Mouse (Mus musculus) erythroblast, adult 5-6 weeks (primary cell): ENCODE data around the gene Alpl. TPM values are rescaled to one million over a fixed set of nuclear protein-coding genes. Genes with fewer than 3 reads are reported as not detected.

Experiments
- ATAC-seq: replicated peaks from 2 replicates; pipeline ENCODE4 v1.8.0; 2016; ENCODE audit warnings: moderate number of reproducible peaks, mild to moderate bottlenecking, moderate TSS enrichment, inconsistent platforms; ENCODE audit not compliant: poor library complexity, low FRiP score, severe bottlenecking
- total RNA-seq, 2 experiments: library from RNA; stranded (forward) in 1 of 2; stranded (reverse) in 1 of 2; fragments of 150-400 nt in 1 of 2; fragments of 200-764, 138-1000 nt in 1 of 2; gene quantifications; 2 replicates each; pipeline versions ENCODE4 v1.2.3 to v1.2.4; 2015 to 2017; ENCODE audit warnings: low replicate concordance in 2 of 2

Gene Alpl
- total RNA-seq (2015; ENCODE audit: low replicate concordance) (not detected in 2 replicates), total RNA-seq (2017; ENCODE audit: low replicate concordance) (0.42 and 0.85 TPM in 2 replicates)

GRCm38 (mm10) chr4:137795611-137796557, at the start of gene Alpl:
Gene Alpl (minus strand): TSS chr4:137796384.
- no peak for ATAC-seq

DNA sequence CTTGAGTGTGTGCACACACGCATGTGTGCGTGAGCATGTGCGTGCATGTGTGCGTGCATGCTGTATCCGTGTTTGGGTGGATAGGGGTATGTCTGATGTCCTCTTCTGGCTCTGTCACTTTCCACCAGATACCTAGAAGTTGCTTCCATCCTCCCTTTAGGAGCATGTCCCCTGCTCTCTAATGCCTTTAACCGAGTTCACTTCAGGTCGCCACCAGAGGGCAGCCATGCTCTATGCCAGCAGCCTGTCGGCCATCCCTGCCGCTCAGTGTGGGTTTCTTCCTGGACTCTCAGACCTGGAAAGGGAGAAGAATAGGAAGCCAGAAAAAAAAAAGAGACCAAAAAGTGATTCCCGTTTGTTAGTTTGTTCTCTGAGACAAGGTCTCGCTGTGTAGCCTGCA, 48.5 kb upstream of the Alpl start:
- no peak for ATAC-seq

GRCm38 (mm10) chr4:137839452-137839851, 43.3 kb upstream of the Alpl start:
- no peak for ATAC-seq

DNA sequence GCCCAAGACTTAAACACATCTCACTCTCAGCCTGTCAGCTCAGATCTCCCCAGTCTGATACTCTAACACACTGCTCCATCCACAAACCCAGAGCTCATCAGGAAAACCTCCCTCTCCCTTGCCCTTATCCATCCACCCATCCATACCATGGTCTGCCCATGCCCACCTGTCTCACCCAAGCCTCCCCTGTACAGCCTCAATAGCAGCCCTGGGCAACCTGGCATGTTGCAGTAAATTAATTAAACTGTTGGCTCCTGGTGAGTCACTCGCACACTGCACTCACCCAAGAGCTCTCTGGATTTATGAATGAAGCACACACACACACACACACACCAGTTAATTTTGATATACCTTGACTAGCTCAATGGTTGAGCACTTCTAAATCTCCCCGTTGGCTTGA, 42.6 kb upstream of the Alpl start:
- ATAC-seq = no peak

DNA sequence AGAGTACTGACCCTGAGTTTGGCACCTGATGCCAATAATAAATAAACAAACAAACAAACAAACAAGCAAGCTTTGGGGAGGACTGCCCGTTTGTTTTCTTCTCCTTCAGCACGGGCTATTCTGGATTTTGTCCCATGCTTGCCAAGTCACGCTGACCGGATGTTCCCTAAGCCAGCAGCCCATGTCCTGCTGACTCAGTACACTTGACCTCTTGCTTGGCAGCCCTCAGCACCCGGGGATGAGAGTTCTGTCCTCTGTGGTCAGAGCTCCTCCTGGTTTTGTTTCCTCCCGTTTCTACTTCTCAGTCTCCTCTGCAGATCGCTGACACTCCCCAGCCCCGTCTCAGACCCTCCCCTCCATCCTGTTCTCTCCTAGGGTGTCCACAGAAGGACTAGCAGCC, 41.6 kb upstream of the Alpl start:
- ATAC-seq = no peak

DNA sequence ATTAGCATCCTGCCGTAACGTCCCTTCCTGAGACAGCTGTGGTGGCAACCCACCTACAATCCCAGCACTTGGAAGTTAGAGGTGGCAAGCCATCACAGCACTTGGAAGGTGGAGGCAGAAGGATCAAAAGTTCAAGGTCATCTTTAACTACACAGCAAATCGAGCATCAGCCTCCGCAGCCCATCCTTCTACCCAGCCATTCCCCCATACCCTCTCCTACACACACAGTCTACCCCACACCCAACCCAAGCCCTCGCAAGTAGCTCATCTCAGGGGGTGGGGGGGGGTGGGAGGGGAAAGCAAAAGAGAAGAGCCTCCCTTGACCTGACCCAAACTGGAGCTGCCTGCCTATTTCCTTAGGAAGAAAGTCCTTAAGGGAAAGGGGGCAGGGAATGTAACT, 40.6 kb upstream of the Alpl start:
- no peak for ATAC-seq

DNA sequence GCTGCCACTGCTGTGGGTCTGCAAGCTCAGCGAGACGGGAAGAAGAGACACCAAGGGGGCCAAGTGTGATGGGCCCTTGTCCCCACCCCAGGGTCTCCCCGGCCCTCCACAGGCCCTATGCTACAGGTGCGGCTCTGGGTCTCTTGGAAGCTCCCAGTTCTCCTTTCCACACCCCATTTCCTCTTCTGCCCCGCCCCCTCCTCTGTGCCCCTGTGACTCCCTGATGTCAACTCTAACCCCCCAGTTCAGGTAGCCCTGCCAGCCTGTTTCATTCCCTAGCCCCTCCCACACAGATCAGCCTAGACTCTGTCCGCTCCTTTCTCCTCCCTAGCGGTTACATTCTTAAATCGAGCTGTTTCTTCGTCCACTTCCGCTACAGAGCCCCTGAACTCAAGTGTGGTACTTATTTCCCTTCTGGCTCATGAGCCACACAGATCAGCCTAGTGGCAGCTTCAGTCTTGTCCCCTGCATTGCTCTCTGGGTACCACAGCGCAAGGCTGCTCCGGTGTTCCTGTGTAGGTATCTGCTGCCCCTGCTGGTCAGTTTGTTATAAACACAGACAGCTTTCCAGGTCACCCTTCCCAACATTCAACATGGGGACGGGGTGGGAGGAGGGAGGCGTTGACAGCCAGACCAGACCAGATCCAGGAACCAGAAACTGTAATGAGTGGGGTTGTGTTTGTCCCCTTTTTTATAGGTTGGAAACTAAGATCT, 39.6 kb upstream of the Alpl start:
- ATAC-seq = peak; percentile 57; the same call in 1 of the 2 replicates

DNA sequence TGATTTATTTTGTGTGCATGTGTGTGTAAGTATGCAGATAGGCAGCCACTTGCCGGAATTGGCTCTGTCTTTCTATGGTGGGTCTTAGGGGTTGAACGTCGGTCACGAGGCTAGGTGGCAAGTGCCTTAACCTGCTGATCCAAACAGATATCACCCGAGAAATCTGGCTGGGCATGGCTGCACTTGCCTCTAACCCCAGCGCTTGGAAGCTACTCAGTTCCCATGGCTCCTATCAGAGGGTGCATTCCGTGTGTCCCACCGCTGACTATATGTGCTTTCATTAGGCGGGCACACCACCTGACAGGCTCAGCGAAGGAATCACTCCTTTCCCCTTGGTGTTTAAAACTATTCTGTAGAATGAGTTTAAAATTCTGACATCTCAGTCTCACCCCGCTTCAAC, 35.4 kb upstream of the Alpl start:
- ATAC-seq = no peak

GRCm38 (mm10) chr4:137830380-137830779, 34.2 kb upstream of the Alpl start:
- ATAC-seq = no peak

DNA sequence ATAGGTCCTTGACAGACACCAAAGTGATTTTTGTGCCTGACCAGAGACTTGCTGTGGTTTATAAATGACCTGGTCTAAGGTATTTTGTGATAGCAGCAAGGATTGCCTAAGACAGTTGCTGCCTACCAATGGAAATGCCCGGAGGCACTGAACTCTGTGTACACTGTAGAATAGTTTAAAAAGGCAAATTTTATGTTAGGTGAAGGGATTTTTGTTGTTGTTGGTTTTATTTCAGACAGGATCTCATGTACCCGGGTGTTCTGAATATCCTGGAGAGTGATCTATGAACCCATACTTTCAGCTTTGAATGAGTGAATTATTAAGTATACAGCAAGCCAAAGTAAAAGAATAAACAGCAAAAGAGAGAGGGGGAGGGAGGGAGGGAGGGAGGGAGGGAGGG, 28.7 kb upstream of the Alpl start:
- no peak for ATAC-seq

DNA sequence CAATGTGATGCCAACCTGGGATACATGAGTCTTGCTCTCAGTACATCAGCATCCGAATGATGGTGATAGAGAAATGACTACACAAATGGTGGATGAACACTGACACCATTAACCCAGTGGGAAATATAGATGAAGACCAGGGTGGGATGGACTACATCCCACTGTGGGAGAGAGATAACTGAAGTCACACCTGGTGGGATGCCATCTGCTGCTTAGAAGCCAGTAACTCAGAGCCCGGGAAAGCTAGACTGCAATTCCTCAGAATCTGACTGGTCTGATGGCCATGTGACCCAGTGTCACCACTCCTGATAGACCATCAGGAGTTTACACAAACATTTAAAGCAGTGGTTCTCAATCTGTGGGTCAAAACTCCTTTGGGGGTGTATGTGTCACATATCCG, 27.4 kb upstream of the Alpl start:
- no peak for ATAC-seq

- ATAC-seq = no peak
Observed at GRCm38 (mm10) chr4:137822537-137822936, 26.4 kb upstream of the Alpl start.

GRCm38 (mm10) chr4:137820721-137821120, 24.5 kb upstream of the Alpl start:
- ATAC-seq = no peak; the same call in 1 of the 2 replicates

GRCm38 (mm10) chr4:137819487-137819886, 23.3 kb upstream of the Alpl start:
- no peak for ATAC-seq

DNA sequence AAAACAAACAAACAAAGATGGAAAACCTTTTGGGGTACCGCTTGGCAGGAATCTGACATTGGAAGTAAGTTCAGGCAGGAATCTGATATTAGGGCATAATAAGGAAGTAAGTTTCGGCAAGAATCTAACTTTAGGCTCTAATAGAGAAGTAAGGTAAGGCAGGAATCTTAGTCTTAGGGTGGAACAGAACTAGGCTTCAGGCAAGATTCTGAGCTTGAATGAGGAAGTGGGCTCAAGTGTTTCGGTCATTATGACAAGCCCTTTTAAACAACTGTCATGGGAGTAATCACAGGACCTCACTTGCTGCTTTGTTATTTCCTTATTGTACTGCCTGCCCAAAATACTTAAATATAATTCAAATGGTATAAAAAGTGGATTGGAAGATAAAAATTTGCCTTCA, 22.2 kb upstream of the Alpl start:
- ATAC-seq = no peak

DNA sequence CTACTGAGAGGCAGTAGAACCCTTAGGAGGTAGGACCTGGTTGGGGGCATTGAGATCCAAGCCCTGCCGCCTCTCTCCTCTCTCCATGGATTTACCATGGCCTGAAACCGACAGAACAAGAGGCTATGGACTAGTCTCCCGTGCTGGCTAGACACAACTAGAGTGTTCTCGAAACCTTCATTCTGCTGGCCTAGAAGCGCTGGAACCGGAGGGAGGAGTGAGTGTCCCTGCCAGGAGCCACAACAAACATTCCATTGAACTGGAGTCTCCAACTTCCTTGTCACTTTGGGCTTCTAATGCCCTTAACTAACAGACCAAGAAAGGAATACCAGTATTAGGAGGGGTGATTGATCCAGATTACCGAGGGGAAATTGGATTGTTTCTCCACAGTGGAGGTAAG, 20.0 kb upstream of the Alpl start:
- ATAC-seq = no peak

- ATAC-seq = no peak
Observed at GRCm38 (mm10) chr4:137815473-137815872, 19.3 kb upstream of the Alpl start.

DNA sequence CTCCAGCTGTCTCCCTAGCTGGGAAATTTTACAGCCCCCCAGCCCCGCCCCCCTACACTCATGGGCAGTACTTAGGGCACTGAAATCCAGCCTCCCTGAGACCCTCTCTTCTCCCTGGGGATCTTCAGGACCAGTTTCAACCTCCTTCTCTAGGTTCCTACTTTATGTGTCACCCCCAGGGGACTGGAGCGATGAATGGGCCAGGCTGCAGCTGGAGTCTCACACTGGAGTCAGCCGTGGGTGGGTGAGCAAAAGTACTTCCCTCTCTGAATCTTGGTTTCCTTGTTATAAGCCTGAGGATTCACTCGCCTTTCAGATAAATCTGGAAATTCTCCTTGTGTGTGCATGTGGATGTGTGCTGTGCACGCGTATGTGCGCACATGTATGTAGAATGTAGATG, 18.0 kb upstream of the Alpl start:
- no peak for ATAC-seq

DNA sequence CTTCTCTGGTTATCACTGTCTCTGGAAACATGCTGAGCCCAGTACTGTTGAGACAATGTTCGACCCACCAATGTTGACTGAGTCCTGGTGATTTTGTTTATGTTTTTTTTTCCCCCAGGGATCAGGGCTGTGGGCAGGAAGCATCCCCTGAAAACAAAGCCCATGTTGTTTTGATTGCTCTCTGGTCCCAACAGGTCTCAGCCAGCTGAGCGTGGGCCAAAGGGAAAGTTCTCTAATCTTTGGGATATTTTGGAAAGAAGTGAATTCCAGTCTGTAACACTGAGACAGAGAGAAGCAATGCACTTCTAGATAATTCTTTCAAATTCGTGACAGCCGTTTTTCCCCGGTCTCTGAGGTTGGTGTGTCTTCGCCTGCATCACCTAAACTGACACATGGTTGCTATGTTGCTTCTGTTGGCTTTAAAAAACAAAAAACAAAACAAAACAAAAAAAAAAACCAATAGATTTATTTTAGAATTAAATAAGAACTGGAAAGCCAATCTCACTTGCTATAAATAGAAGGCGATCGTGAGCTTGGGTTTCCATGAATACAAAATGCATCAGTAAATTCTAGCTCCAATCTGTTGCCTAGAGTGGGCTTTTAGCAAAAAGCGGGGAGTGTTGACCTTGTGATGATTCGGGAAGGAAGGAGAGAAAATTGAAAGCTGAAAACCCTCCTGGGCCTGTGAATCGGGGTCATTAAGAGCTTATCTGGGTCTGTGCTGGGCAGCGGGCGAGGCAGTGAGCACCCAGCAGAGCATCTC, 16.9 kb upstream of the Alpl start:
- no peak for ATAC-seq

GRCm38 (mm10) chr4:137809999-137810398, 13.8 kb upstream of the Alpl start:
- ATAC-seq = no peak
